Mouse (Mus musculus) ZHBTc4 (cell line): ENCODE results near the gene Tnfsf11.

ENCODE experiments used
- DNase-seq: peaks from one replicate; pipeline ENCODE4 v3.0.0-alpha.2; 2011; ENCODE audit warnings: low read depth, low spot score

The Tnfsf11 gene

DNA sequence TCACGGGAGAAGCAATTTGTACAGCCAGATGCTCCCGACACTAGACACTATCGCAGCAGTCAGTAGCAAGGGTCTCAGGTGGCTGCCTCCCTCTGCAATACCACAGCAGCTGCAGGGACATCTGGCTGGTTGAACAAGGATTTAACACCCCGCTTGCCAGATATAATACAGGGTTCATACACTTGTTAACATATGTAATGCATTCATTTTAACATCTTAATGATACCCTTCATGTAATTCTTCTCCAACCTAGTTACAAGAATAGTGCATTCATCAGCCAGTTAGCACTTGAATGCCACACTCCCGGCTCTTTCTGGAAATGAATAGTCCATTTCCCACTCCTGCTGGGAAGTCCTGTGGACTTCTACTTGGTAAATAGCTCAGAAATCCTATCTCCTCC, 18.9 kb downstream of the Tnfsf11 start:
- DNase-seq = peak; percentile 89

DNA sequence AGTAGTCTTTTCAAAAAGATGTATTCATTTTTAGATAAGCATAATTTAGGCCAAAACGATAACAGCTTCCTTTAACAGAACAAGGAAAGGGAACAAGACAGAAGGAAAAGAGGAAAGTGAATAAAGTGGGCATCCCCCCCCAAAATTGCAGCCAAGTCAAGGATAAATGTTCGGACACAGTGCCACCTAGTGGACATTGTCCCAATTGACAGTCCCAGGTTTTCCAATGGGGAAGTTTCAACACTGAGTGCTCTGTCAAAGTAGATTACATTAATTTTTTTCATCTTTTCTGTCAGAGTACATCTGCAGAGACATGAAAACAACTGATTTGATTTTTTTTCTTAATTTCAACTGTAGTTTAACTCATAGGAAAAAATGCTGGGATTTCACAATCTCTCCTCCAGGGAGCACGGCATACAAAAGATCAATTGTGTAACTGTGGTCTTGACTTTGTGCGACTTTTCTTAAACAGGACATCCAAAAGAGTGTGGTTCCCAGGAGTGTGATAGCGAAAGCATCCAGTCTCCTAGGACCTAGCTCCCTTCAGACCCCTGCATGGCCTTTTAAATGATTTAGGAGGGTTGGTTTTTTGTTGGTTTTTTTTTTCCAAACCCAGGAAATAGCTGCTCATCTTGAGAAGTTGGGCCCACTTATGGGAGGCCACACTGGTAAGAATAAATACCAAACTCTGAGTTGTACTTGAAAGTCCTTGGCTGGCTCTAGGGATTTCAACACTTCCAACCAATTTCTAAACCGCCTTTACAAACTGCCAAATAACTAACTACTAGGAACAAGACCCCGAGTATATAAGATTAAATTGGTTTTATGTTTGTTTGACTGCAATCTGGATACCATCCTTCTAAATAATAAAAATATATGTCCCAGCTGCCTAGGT, 19.7 kb downstream of the Tnfsf11 start:
- peak; percentile 29 for DNase-seq

- no peak for DNase-seq
Observed at GRCm38 (mm10) chr14:78286011-78286548, 21.8 kb downstream of the Tnfsf11 start.

DNA sequence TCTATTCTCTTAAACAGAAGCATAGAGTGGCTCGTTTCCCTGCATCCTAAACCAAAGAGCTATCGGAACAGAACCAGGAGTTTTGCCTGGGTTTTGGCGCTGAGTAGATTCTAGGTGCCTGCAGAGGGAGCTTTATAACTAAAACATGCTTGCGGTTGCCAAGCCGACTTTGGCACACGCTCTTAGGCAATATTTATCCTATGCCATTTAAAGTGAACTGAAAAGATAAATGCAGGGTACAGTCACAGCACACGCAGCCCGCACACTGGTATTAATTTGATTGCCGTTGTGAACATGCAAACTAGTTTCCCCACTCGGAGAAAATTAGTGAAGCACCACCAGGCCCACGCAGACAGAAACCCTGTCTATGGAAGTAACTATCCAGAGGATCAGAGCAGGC, 25.4 kb downstream of the Tnfsf11 start:
- no peak for DNase-seq

DNA sequence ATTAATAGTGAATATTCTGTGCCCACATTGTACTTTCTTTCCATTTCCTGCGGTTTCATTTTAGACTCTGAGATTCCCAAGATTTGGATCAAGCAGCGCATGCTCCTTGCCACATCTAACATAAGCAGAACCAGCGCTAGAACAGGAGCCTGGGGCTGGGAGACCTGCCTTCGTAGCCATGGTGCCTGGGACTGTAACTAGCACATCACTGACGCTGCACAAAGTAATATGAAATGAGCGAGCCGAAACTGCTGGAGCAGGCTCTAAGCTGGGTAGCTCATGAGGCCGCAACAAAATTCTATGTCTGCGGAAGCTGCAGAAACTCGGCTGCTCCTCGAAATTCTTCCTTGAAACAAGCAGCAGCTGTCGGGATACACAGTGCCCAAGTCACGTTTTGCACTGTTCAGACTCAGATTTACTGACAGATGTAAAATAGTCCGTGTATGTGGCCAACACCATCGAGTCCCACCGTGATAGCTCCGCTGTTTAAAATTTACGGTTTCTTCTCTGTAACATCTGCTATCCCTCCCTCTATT, 31.4 kb downstream of the Tnfsf11 start:
- no peak for DNase-seq

GRCm38 (mm10) chr14:78274851-78275250, 33.0 kb downstream of the Tnfsf11 start:
- no peak for DNase-seq

GRCm38 (mm10) chr14:78274146-78274545, 33.7 kb downstream of the Tnfsf11 start:
- no peak for DNase-seq

DNA sequence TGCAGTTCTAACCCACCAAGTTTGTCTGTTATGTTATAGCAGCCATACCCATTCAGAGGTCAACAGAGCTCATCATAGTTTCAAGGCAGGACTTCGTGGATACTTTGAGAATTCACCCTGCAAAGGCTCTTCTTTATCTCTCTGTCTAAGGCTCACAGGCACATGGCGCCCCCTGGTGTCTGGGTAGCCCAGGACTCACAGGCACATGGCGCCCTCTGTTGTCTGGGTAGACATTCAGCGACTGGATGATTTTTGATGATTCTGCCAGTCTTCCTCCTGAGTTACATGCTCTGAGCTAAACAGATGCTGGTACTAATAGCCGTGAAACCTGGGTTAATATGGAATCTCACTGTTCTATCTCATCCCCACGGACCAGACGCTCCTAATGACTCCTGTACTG, 34.3 kb downstream of the Tnfsf11 start:
- peak; percentile 74 for DNase-seq

GRCm38 (mm10) chr14:78264876-78265275, 43.0 kb downstream of the Tnfsf11 start:
- DNase-seq = no peak

DNA sequence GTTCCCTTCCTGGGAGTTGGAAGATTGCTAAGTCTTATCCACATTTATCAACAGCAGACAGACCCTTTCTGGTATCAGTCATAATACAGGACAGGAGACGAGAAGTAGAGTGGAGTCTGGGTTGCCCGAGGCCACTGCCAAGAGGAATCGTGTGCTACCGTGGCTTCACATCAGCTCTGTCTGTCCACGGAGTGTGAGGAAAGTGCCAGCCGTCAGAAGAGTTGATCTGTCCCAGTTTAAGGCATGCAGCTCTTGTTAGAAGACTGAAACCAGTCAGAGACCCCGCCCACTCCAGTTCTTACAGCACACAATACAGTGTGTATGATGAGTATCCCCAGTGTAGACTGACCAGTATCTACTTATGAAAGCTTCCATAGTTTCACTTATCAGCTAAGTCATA, 45.2 kb downstream of the Tnfsf11 start:
- DNase-seq = no peak

- DNase-seq = no peak
Observed at GRCm38 (mm10) chr14:78261246-78261645, 46.6 kb downstream of the Tnfsf11 start.

- DNase-seq = no peak
Observed at GRCm38 (mm10) chr14:78254017-78254416, 53.8 kb downstream of the Tnfsf11 start.

DNA sequence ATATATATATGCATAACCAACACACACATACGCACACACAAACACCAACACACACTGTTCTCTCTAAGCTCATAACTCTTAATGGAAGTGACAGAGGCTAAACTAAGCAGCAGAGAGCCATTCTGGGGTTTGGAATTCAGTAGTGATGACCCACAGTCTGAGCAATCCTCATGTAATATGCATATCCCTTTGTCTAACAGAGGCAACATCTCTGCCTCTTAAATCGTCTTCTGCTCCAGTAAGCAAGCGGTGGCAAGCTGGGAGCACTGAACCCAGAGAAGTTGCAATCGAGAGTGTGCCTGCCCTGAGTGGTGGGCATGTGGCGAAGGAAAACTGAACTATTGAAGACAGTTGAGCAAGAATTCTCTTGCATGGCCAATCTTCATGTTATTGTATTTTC, 61.2 kb downstream of the Tnfsf11 start:
- DNase-seq = no peak

- peak; percentile 14 for DNase-seq
Observed at GRCm38 (mm10) chr14:78244811-78245210, 63.0 kb downstream of the Tnfsf11 start.

GRCm38 (mm10) chr14:78239346-78239745, 68.5 kb downstream of the Tnfsf11 start:
- no peak for DNase-seq

- no peak for DNase-seq
Observed at GRCm38 (mm10) chr14:78237238-78237637, 70.6 kb downstream of the Tnfsf11 start.

DNA sequence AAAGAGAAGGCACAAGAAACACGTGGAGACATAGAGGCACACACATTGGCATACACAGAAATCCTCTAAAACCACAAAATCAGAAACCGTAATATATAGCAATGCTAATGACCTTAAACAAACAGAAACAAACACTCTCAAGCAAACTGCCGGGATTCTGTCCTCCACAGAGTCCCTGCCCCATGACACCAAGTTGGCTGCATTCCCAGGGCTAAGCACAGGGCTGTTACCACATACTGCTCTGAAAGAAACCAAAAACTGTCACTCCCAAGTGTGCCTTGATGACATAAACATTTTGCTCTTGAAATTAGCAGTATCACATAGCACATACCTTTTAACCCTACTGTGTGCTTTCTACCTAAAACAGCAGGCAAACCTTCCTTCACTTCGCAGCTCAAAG, 71.7 kb downstream of the Tnfsf11 start:
- no peak for DNase-seq

- no peak for DNase-seq
Observed at GRCm38 (mm10) chr14:78235296-78235695, 72.5 kb downstream of the Tnfsf11 start.

DNA sequence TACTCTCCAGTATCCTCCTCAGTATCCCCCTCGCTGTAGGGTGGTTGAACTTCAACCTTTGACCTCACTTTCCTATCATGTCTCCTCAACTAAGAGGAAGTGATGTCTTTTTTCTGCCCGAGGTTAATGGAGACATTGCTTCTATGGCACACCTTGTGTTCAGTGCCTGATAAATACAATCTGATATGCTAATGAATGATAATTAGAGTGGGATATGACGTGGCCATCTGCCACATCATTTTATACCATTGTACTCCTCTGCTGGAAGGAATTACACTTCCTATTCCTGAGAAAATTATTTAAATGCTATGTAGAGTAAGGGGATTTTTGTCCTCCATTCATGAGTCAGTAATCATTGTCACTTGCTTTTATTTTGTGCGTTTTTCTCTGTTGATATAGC, 78.8 kb downstream of the Tnfsf11 start:
- no peak for DNase-seq
